Mouse (Mus musculus) kidney, adult 11 months (tissue): ENCODE measurements around the gene Vmn1r122.
"Not testable (repeated sequence)": the region's sequence is repeated elsewhere in the genome, so short reads cannot be mapped to it uniquely, and the experiment has no call there.

Experiments used
- DNase-seq: peaks from one replicate; pipeline ENCODE4 v3.0.0; 2022

Vmn1r122 gene

GRCm38 (mm10) chr7:21134028-21134427, at the start of gene Vmn1r122:
Vmn1r122 (minus strand) TSS chr7:21134128.
- not testable (repeated sequence) for DNase-seq

DNA sequence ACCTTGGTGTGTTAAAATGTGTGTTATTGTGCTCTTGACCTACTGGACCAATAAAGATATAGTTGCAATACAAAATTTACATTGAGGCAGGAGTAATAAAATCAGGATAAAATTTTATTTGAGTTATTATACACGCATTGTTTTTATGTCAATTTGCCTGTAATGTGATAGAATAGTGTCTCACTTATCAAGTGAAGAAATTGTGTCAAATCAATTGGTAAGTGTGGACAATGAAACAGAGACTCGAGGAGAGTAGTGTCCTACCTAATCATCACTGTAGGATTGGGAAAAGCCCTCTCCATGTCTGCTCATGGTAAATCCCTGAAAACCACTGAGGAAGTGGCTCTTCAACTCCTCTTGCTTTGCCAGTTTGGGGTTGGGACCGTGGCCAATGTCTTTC, 28.0 kb upstream of the Vmn1r122 start, which contains the start of gene Vmn1r123:
Gene Vmn1r123, plus strand, starts transcription at position 301 of the 400 bp plus-strand sequence.
- not testable (repeated sequence) for DNase-seq

DNA sequence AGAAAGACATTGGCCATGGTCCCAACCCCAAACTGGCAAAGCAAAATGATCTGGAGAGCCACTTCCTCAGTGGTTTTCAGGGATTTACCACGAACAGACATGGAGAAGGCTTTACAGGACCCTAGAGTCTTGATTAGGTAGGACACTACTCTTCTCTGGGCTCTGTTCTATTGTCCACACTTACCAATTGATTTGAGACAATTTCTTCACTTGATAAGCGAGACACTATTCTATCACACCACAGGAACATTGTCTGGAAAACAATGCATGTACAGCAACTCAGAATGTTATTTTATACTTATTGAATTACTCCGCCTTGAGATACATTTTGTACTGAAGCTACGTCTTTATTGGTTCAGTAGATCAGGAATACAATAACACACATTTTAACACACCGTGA, 35.5 kb downstream of the Vmn1r122 start, which contains the start of gene Vmn1r121:
Gene Vmn1r121, minus strand, starts transcription at position 101 of the 400 bp plus-strand sequence.
- DNase-seq: not testable (repeated sequence)
